ENCODE assay signal across 26 mouse cellular contexts in genomic region chr12:76825283-76825682, GRCm38 (mm10). TPM values are rescaled to one million over a fixed set of nuclear protein-coding genes. Genes with fewer than 3 reads are reported as not detected.
DNase-seq lines count a peak whose midpoint lies in the region; ATAC-seq and TF ChIP-seq lines count a peak whose summit lies in the region.
"Had no signal": no experiment of that assay in that cellular context is flagged by ENCODE, and none has a peak within 500 bp of the region (broad histone marks: within the 10 kb centered on the region; RNA-seq: fewer than 3 reads in every experiment).

No protein-coding gene starts in this region.

- peak; percentile 65; the same call in 1 of the 2 replicates for ATAC-seq in forebrain, postnatal 0 days
- ATAC-seq: activated CD4-positive, CD25-positive, alpha-beta regulatory T cell, adult 4 months; CD4-positive, CD25-positive, alpha-beta regulatory T cell, adult 4 months; forebrain, embryonic 13.5 days; forebrain, embryonic 15.5 days; Patski had no signal

- H3K27me3 ChIP-seq in forebrain, postnatal 0 days (ENCODE audit: insufficient read depth, low read length), result no peaks in the 10 kb centered on the region
- peaks cover 60% of the 10 kb centered on the region for H3K27me3 ChIP-seq in forebrain, embryonic 10.5 days (ENCODE audit: poor library complexity, severe bottlenecking)

- DNase-seq in forebrain, postnatal 0 days, result peak; percentile 49
- no peak for DNase-seq in forebrain, embryonic 10.5 days (ENCODE audit: extremely low spot score, low spot score)
- peak; percentile 56 to 64 for DNase-seq in right cerebral cortex, postnatal 10 days (ENCODE audit: low spot score in 2 of 2)
- DNase-seq in right cerebral cortex, adult 2 months (ENCODE audit: low spot score in 2 of 2), result no peak
- no peak for DNase-seq in adrenal gland, adult 8-10 months
- DNase-seq: adrenal gland, postnatal 10 days; adrenal gland, postnatal 25 days; B cell, adult 2 months; cerebellum, adult 11-12 months; cerebellum, adult 2 months; cerebellum, adult 9-10 months; cerebellum, postnatal 10 days; cerebellum, postnatal 25 days; embryo, embryonic 11 days had no signal

- H3K4me1 ChIP-seq in forebrain, postnatal 0 days (ENCODE audit: insufficient read depth), result peaks cover 13% of the 10 kb centered on the region; the same call in 1 of the 2 replicates
- H3K4me1 ChIP-seq in forebrain, embryonic 10.5 days, result peaks cover 25% of the 10 kb centered on the region

- H3K4me2 ChIP-seq in forebrain, postnatal 0 days (ENCODE audit: low read depth), result no peak overlapping the region
- H3K4me2 ChIP-seq: embryonic facial prominence, embryonic 13.5 days; embryonic facial prominence, embryonic 15.5 days; forebrain, embryonic 13.5 days; forebrain, embryonic 15.5 days had no signal

- H3K9ac ChIP-seq in forebrain, postnatal 0 days, result no peak overlapping the region
- H3K9ac ChIP-seq: embryonic facial prominence, embryonic 13.5 days; embryonic facial prominence, embryonic 15.5 days; forebrain, embryonic 13.5 days; forebrain, embryonic 15.5 days had no signal

- no peaks in the 10 kb centered on the region for H3K9me3 ChIP-seq in forebrain, postnatal 0 days (ENCODE audit: low read length)
- H3K9me3 ChIP-seq in forebrain, embryonic 10.5 days, result no peaks in the 10 kb centered on the region
- H3K9me3 ChIP-seq: embryonic facial prominence, embryonic 13.5 days; embryonic facial prominence, embryonic 15.5 days; forebrain, embryonic 13.5 days; forebrain, embryonic 15.5 days had no signal

- H3K36me3 ChIP-seq in forebrain, postnatal 0 days (ENCODE audit: insufficient read depth), result no peaks in the 10 kb centered on the region
- H3K36me3 ChIP-seq in forebrain, embryonic 10.5 days (replicated peaks), result no peaks in the 10 kb centered on the region
- H3K36me3 ChIP-seq: embryonic facial prominence, embryonic 13.5 days; embryonic facial prominence, embryonic 15.5 days; forebrain, embryonic 15.5 days; G1E had no signal

- no peak for TF ChIP-seq CTCF in forebrain, postnatal 0 days (IDR thresholded peaks at IDR 0.05; ENCODE audit: low read depth)

- no peak overlapping the region for H3K27ac ChIP-seq in forebrain, postnatal 0 days (ENCODE audit: low read depth, low read length)
- H3K27ac ChIP-seq in forebrain, embryonic 10.5 days, result no peak overlapping the region
- H3K27ac ChIP-seq: embryonic facial prominence, embryonic 13.5 days; embryonic facial prominence, embryonic 15.5 days; forebrain, embryonic 13.5 days; forebrain, embryonic 15.5 days had no signal

- no peak overlapping the region for H3K4me3 ChIP-seq in forebrain, postnatal 0 days (ENCODE audit: low read depth, low read length)
- H3K4me3 ChIP-seq in forebrain, embryonic 10.5 days, result no peak overlapping the region
- H3K4me3 ChIP-seq: embryonic facial prominence, embryonic 13.5 days; embryonic facial prominence, embryonic 15.5 days; erythroblast, embryonic 14.5 days; forebrain, embryonic 13.5 days; forebrain, embryonic 15.5 days had no signal

- WGBS in forebrain, postnatal 0 days, result 69% methylated on average over 4 of the region's 4 CpGs
- 69% methylated on average over 4 of the region's 4 CpGs for WGBS in forebrain, embryonic 10.5 days

RNA-seq across cellular contexts. Expression of gene Rab15, which starts 2.6 kb away (rescaled TPM):
- total RNA-seq in forebrain, postnatal 0 days (2014; rRNA removed), result 75.1 and 83.0 TPM in 2 replicates
- polyA plus RNA-seq in forebrain, postnatal 0 days (2015; fragmentation: Nextera tagmentation; extraction: Ambion mirVana), result 43.7 and 52.6 TPM in 2 replicates
- polyA plus RNA-seq in forebrain, embryonic 10.5 days (2016; fragmentation: Nextera tagmentation; extraction: Ambion mirVana), result 8.3 and 9.2 TPM in 2 replicates
- 1 to 10 TPM; 4.0 to 6.5 (median 4.6) TPM for total RNA-seq in adrenal gland, adult 8-10 months (2022)
- polyA plus RNA-seq: activated CD4-positive, CD25-positive, alpha-beta regulatory T cell, adult 4 months; CD4-positive, CD25-positive, alpha-beta regulatory T cell, adult 4 months; erythroblast, embryonic 14.5 days; G1E had no signal

RNA-seq across cellular contexts. Expression of gene Gpx2, which starts 29.9 kb away (rescaled TPM):
- not detected in 2 replicates for total RNA-seq in forebrain, postnatal 0 days (2014; rRNA removed)
- polyA plus RNA-seq in forebrain, postnatal 0 days (2015; fragmentation: Nextera tagmentation; extraction: Ambion mirVana), result 0.31 TPM in 1 of 2 replicates, not detected in the other
- 0.20 and 0.21 TPM in 2 replicates for polyA plus RNA-seq in forebrain, embryonic 10.5 days (2016; fragmentation: Nextera tagmentation; extraction: Ambion mirVana)
- total RNA-seq in adrenal gland, adult 8-10 months (2022), result under 1 TPM in 1 of 4 experiments, not detected in 3; 0.23 TPM
- total RNA-seq: adrenal gland, adult 18-20 months; adrenal gland, postnatal 10 days; adrenal gland, postnatal 25 days; adrenal gland, postnatal 4 days; CH12.LX had no signal
- polyA plus RNA-seq: activated CD4-positive, CD25-positive, alpha-beta regulatory T cell, adult 4 months; CD4-positive, CD25-positive, alpha-beta regulatory T cell, adult 4 months; erythroblast, embryonic 14.5 days; forebrain, embryonic 15.5 days; G1E; Patski had no signal

RNA-seq across cellular contexts. Expression of gene Fntb, which starts 59.9 kb away (rescaled TPM):
- total RNA-seq in forebrain, postnatal 0 days (2014; rRNA removed), result 22.7 and 32.3 TPM in 2 replicates
- 38.7 and 42.3 TPM in 2 replicates for polyA plus RNA-seq in forebrain, postnatal 0 days (2015; fragmentation: Nextera tagmentation; extraction: Ambion mirVana)
- 44.7 and 45.1 TPM in 2 replicates for polyA plus RNA-seq in forebrain, embryonic 10.5 days (2016; fragmentation: Nextera tagmentation; extraction: Ambion mirVana)
- total RNA-seq in adrenal gland, adult 8-10 months (2022), result 10 to 100 TPM; 14.4 to 18.8 (median 16.8) TPM

RNA-seq across cellular contexts. Expression of gene Churc1, which starts 59.9 kb away (rescaled TPM):
- total RNA-seq in forebrain, postnatal 0 days (2014; rRNA removed), result 75.7 and 84.4 TPM in 2 replicates
- polyA plus RNA-seq in forebrain, postnatal 0 days (2015; fragmentation: Nextera tagmentation; extraction: Ambion mirVana), result 115 and 146 TPM in 2 replicates
- 115 and 125 TPM in 2 replicates for polyA plus RNA-seq in forebrain, embryonic 10.5 days (2016; fragmentation: Nextera tagmentation; extraction: Ambion mirVana)
- 10 to 100 TPM; 81.3 to 93.7 (median 92.7) TPM for total RNA-seq in adrenal gland, adult 8-10 months (2022)

Comparison
In these comparisons a context has a peak if more than half of its experiments do, and no peak if none do; other contexts are left out.
1. DNase-seq: peak in forebrain, postnatal 0 days (single experiment) and right cerebral cortex, postnatal 10 days (2 of 2); none in forebrain, embryonic 10.5 days (single experiment), right cerebral cortex, adult 2 months (0 of 2) and adrenal gland, adult 8-10 months (single experiment).
2. RNA of gene Rab15, which starts 2.6 kb away (total RNA-seq): 75.1 to 83.0 TPM in forebrain, postnatal 0 days; 4.0 to 6.5 TPM in adrenal gland, adult 8-10 months; every median in the first group is over 10 times any median in the second.